Mouse (Mus musculus) lung, embryonic 15.5 days (tissue): ENCODE results near the gene Gpd2. TPM values are rescaled to one million over a fixed set of nuclear protein-coding genes. Genes with fewer than 3 reads are reported as not detected.

Experiments used
- ATAC-seq: fragments of 200-750 bp; cut with Nextera tagmentation; 2 replicates; pipeline ENCODE4 v1.8.0; 2017; ENCODE audit warnings: moderate number of reproducible peaks, borderline replicate concordance; ENCODE audit not compliant: low FRiP score, low TSS enrichment; ENCODE audit errors: extremely low read depth
- H3K27ac ChIP-seq: fragments of 300-500 bp; sonication (generic); 2 replicates; pipeline ENCODE4 v1.5.1; 2015; ENCODE audit warnings: moderate library complexity, mild to moderate bottlenecking, inconsistent platforms
- H3K27me3 ChIP-seq: fragments of 300-500 bp; sonication (generic); 2 replicates; pipeline ENCODE4 v1.6.1; 2015; ENCODE audit warnings: inconsistent platforms
- H3K36me3 ChIP-seq: fragments of 300-500 bp; sonication (generic); 2 replicates; pipeline ENCODE4 v1.6.1; 2015; ENCODE audit warnings: inconsistent platforms
- H3K4me1 ChIP-seq: fragments of 300-500 bp; sonication (generic); 2 replicates; pipeline ENCODE4 v1.6.1; 2015; ENCODE audit warnings: inconsistent platforms
- H3K4me2 ChIP-seq: fragments of 300-500 bp; sonication (generic); 2 replicates; pipeline ENCODE4 v1.6.1; 2015; ENCODE audit warnings: inconsistent platforms, mild to moderate bottlenecking, moderate library complexity
- H3K4me3 ChIP-seq: fragments of 300-500 bp; sonication (generic); 2 replicates; pipeline ENCODE4 v1.5.1; 2015; ENCODE audit warnings: mild to moderate bottlenecking, inconsistent platforms
- H3K9ac ChIP-seq: fragments of 300-500 bp; sonication (generic); 2 replicates; pipeline ENCODE4 v1.6.1; 2015; ENCODE audit warnings: inconsistent platforms
- H3K9me3 ChIP-seq: fragments of 300-500 bp; sonication (generic); 2 replicates; pipeline ENCODE4 v1.6.1; 2016; ENCODE audit warnings: inconsistent platforms
- WGBS: fragments of 180-500 bp; shearing (Covaris S2); methylation state at CpG from one replicate; pipeline ENCODE4 v1.1.7; 2015; 5-methylcytosine and 5-hydroxymethylcytosine counted together
- polyA plus RNA-seq: library from polyadenylated mRNA; unstranded; fragments of >200 nt; fragmentation: Nextera tagmentation; extraction: Ambion mirVana; gene quantifications from 2 replicates; pipeline ENCODE4 v1.2.1, GENCODE M21; 2015

The Gpd2 gene
- polyA plus RNA-seq = 14.5 and 16.9 TPM in 2 replicates

GRCm38 (mm10) chr2:57237475-57237919 lies at the start of gene Gpd2:
Gpd2 (plus strand) TSS chr2:57237635.
- Histone ChIP-seq H3K4me3 (peak within 1 kb of the TSS; percentile 83), H3K36me3 (no peaks in the 10 kb centered on the region), H3K27me3 (no peaks in the 10 kb centered on the region), H3K4me2 (peak within 1 kb of the TSS; percentile 98), H3K27ac (peak within 1 kb of the TSS; percentile 86), H3K9me3 (no peaks in the 10 kb centered on the region), H3K9ac (peak within 1 kb of the TSS; percentile 82), H3K4me1 (peaks cover 22% of the 10 kb centered on the region)
- no peak; the same call in 1 of the 2 replicates for ATAC-seq
- 6% methylated on average over 20 of the region's 20 CpGs for WGBS

- H3K36me3 ChIP-seq = no peaks in the 10 kb centered on the region
- H3K4me2 ChIP-seq = no peak overlapping the region
- H3K27ac ChIP-seq = no peak overlapping the region
- H3K9ac ChIP-seq = no peak overlapping the region
- no peaks in the 10 kb centered on the region for H3K27me3 ChIP-seq
- H3K4me3 ChIP-seq = no peak overlapping the region
- 35% methylated on average over 9 of the region's 9 CpGs for whole genome bisulfite sequencing
- H3K9me3 ChIP-seq = no peaks in the 10 kb centered on the region
- no peak for ATAC-seq
- H3K4me1 ChIP-seq = no peaks in the 10 kb centered on the region
Observed at GRCm38 (mm10) chr2:57188237-57188636, 49.2 kb upstream of the Gpd2 start.

- H3K36me3 ChIP-seq = no peaks in the 10 kb centered on the region
- H3K9me3 ChIP-seq = no peaks in the 10 kb centered on the region
- no peak overlapping the region for H3K4me3 ChIP-seq
- H3K27ac ChIP-seq = no peak overlapping the region
- H3K4me1 ChIP-seq = no peaks in the 10 kb centered on the region
- H3K9ac ChIP-seq = no peak overlapping the region
- H3K4me2 ChIP-seq = no peak overlapping the region
- no peaks in the 10 kb centered on the region for H3K27me3 ChIP-seq
- ATAC-seq = no peak
Observed at GRCm38 (mm10) chr2:57190884-57191283, 46.6 kb upstream of the Gpd2 start.

- Histone ChIP-seq H3K36me3 (no peaks in the 10 kb centered on the region), H3K27me3 (no peaks in the 10 kb centered on the region), H3K9me3 (no peaks in the 10 kb centered on the region), H3K4me3 (no peak overlapping the region), H3K27ac (no peak overlapping the region), H3K4me1 (no peaks in the 10 kb centered on the region), H3K4me2 (no peak overlapping the region), H3K9ac (no peak overlapping the region)
- ATAC-seq = no peak
- WGBS = 74% methylated on average over 3 of the region's 3 CpGs
Observed at GRCm38 (mm10) chr2:57199046-57199445, 38.4 kb upstream of the Gpd2 start.

GRCm38 (mm10) chr2:57208472-57209083 lies 28.9 kb upstream of the Gpd2 start:
- Histone ChIP-seq H3K9me3 (no peaks in the 10 kb centered on the region), H3K4me3 (no peak overlapping the region), H3K36me3 (no peaks in the 10 kb centered on the region), H3K4me2 (no peak overlapping the region), H3K4me1 (no peaks in the 10 kb centered on the region), H3K27ac (no peak overlapping the region), H3K27me3 (no peaks in the 10 kb centered on the region), H3K9ac (no peak overlapping the region)
- WGBS = 78% methylated on average over 9 of the region's 9 CpGs
- ATAC-seq = no peak

GRCm38 (mm10) chr2:57211049-57212001 lies 26.1 kb upstream of the Gpd2 start:
- no peak overlapping the region for H3K4me3 ChIP-seq
- no peaks in the 10 kb centered on the region for H3K36me3 ChIP-seq
- no peak overlapping the region for H3K4me2 ChIP-seq
- no peak overlapping the region for H3K27ac ChIP-seq
- no peaks in the 10 kb centered on the region for H3K4me1 ChIP-seq
- 67% methylated on average over 9 of the region's 9 CpGs for WGBS
- ATAC-seq = no peak
- no peaks in the 10 kb centered on the region for H3K27me3 ChIP-seq
- no peaks in the 10 kb centered on the region for H3K9me3 ChIP-seq
- H3K9ac ChIP-seq = no peak overlapping the region

- H3K4me3 ChIP-seq = no peak overlapping the region
- H3K9me3 ChIP-seq = no peaks in the 10 kb centered on the region
- no peaks in the 10 kb centered on the region for H3K27me3 ChIP-seq
- no peaks in the 10 kb centered on the region for H3K4me1 ChIP-seq
- no peak overlapping the region for H3K4me2 ChIP-seq
- WGBS = 77% methylated on average over 4 of the region's 4 CpGs
- H3K27ac ChIP-seq = no peak overlapping the region
- H3K36me3 ChIP-seq = no peaks in the 10 kb centered on the region
- ATAC-seq = no peak
- H3K9ac ChIP-seq = no peak overlapping the region
Observed at GRCm38 (mm10) chr2:57213364-57213763, 24.1 kb upstream of the Gpd2 start.

- 54% methylated on average over 3 of the region's 3 CpGs for WGBS
- no peaks in the 10 kb centered on the region for H3K36me3 ChIP-seq
Observed at GRCm38 (mm10) chr2:57223288-57224026, 14.0 kb upstream of the Gpd2 start.

GRCm38 (mm10) chr2:57225236-57225635 lies 12.2 kb upstream of the Gpd2 start:
- no peaks in the 10 kb centered on the region for H3K36me3 ChIP-seq
- 0 out of 2 replicates have a peak, but pooled peaks cover 5% of the 10 kb centered on the region for H3K4me1 ChIP-seq
- H3K9ac ChIP-seq = no peak overlapping the region
- no peaks in the 10 kb centered on the region for H3K9me3 ChIP-seq
- WGBS = 25% methylated on average over 2 of the region's 2 CpGs
- ATAC-seq = peak; percentile 31; the same call in 1 of the 2 replicates
- no peak overlapping the region for H3K4me3 ChIP-seq
- H3K27me3 ChIP-seq = no peaks in the 10 kb centered on the region
- H3K27ac ChIP-seq = no peak overlapping the region
- no peak overlapping the region for H3K4me2 ChIP-seq

More at GRCm38 (mm10) chr2:57223288-57224026, 14.0 kb upstream of the Gpd2 start:
- Histone ChIP-seq H3K9me3 (no peaks in the 10 kb centered on the region), H3K27me3 (no peaks in the 10 kb centered on the region), H3K27ac (no peak overlapping the region), H3K4me1 (0 out of 2 replicates have a peak, but pooled peaks cover 5% of the 10 kb centered on the region), H3K9ac (no peak overlapping the region), H3K4me2 (no peak overlapping the region), H3K4me3 (no peak overlapping the region)
- no peak for ATAC-seq

GRCm38 (mm10) chr2:57227425-57227824 lies 10.0 kb upstream of the Gpd2 start:
- Histone ChIP-seq H3K9ac (no peak overlapping the region), H3K27ac (no peak overlapping the region), H3K27me3 (no peaks in the 10 kb centered on the region), H3K4me3 (no peak overlapping the region), H3K9me3 (no peaks in the 10 kb centered on the region), H3K4me2 (no peak overlapping the region), H3K4me1 (0 out of 2 replicates have a peak, but pooled peaks cover 5% of the 10 kb centered on the region), H3K36me3 (no peaks in the 10 kb centered on the region)
- WGBS = 79% methylated on average over 3 of the region's 3 CpGs
- no peak for ATAC-seq

GRCm38 (mm10) chr2:57229647-57230240 lies 7.7 kb upstream of the Gpd2 start:
- WGBS = 65% methylated on average over 4 of the region's 4 CpGs
- no peak overlapping the region for H3K27ac ChIP-seq
- no peak overlapping the region for H3K9ac ChIP-seq
- ATAC-seq = no peak
- no peak overlapping the region for H3K4me2 ChIP-seq
- H3K4me1 ChIP-seq = 0 out of 2 replicates have a peak, but pooled peaks cover 5% of the 10 kb centered on the region
- H3K9me3 ChIP-seq = no peaks in the 10 kb centered on the region
- H3K4me3 ChIP-seq = no peak overlapping the region
- no peaks in the 10 kb centered on the region for H3K36me3 ChIP-seq
- H3K27me3 ChIP-seq = no peaks in the 10 kb centered on the region
